ENCODE assay signal across 8 mouse cellular contexts in genomic region chr6:115996171-115996851, GRCm38 (mm10). TPM values are rescaled to one million over a fixed set of nuclear protein-coding genes. Genes with fewer than 3 reads are reported as not detected.
DNase-seq lines count a peak whose midpoint lies in the region; ATAC-seq and TF ChIP-seq lines count a peak whose summit lies in the region.

No protein-coding gene starts in this region.

- TF ChIP-seq CTCF in testis, adult 2 months (IDR thresholded peaks at IDR 0.05; ENCODE audit: control insufficient read depth, insufficient read depth, insufficient replicate concordance, low read depth, low read length): no peak
- TF ChIP-seq CTCF in liver, embryonic 14.5 days (IDR thresholded peaks at IDR 0.05; ENCODE audit: low read depth): peak; percentile 22; the same call in 1 of the 2 replicates
- TF ChIP-seq CTCF in thymus, adult 2 months (IDR thresholded peaks at IDR 0.05; ENCODE audit: borderline replicate concordance, control insufficient read depth, extremely low read depth, insufficient read depth, low read length, poor library complexity): peak; percentile 19; the same call in 1 of the 2 replicates

- no peak overlapping the region for H3K4me2 ChIP-seq in liver, embryonic 14.5 days (ENCODE audit: low read depth)

- H3K27me3 ChIP-seq in testis, adult 2 months (ENCODE audit: control insufficient read depth, insufficient read depth, low read length): peaks cover 2% of the 10 kb centered on the region; the same call in 1 of the 2 replicates
- H3K27me3 ChIP-seq in liver, embryonic 14.5 days (ENCODE audit: control insufficient read depth, insufficient read depth, low read length): peaks cover 35% of the 10 kb centered on the region
- no peaks in the 10 kb centered on the region for H3K27me3 ChIP-seq in thymus, adult 2 months (ENCODE audit: control insufficient read depth, insufficient read depth, low read length)

- H3K27ac ChIP-seq in testis, adult 2 months (ENCODE audit: control insufficient read depth, insufficient read depth, low read depth, low read length): peak overlapping the region; percentile 42
- no peak overlapping the region for H3K27ac ChIP-seq in liver, embryonic 14.5 days
- H3K27ac ChIP-seq in thymus, adult 2 months (ENCODE audit: control insufficient read depth, insufficient read depth, low read length): peak overlapping the region; percentile 82

- no peak overlapping the region for H3K9ac ChIP-seq in liver, embryonic 14.5 days (replicated peaks)

- peak; percentile 86 to 92 for DNase-seq in adrenal gland, adult (ENCODE audit: inconsistent age in 2 of 2, low spot score in 1 of 2)
- no peak for DNase-seq in adrenal gland, postnatal 4 days (ENCODE audit: low spot score in 2 of 2)
- no peak for DNase-seq in testis, postnatal 14 days (ENCODE audit: low spot score)
- peak; percentile 84 for DNase-seq in induced T-regulatory cell, adult 2 months (ENCODE audit: low read depth)
- no peak for DNase-seq in liver, embryonic 14.5 days (ENCODE audit: low read depth in 3 of 3, low spot score in 3 of 3)
- DNase-seq in thymus, adult 2 months: peak; percentile 77
- DNase-seq in right cerebral cortex, postnatal 14 days: no peak

- 8% methylated on average over 6 of the region's 6 CpGs for WGBS in liver, embryonic 14.5 days (ENCODE audit: insufficient replicate concordance)
- 10% methylated on average over 6 of the region's 6 CpGs for WGBS in thymus, adult 2 months

- no peaks in the 10 kb centered on the region for H3K36me3 ChIP-seq in testis, adult 2 months (ENCODE audit: control insufficient read depth, insufficient read depth, low read length)
- no peaks in the 10 kb centered on the region for H3K36me3 ChIP-seq in liver, embryonic 14.5 days (replicated peaks; ENCODE audit: control insufficient read depth, insufficient read depth, low read depth)
- no peaks in the 10 kb centered on the region for H3K36me3 ChIP-seq in thymus, adult 2 months (ENCODE audit: control insufficient read depth, insufficient read depth, low read length)

- no peak for TF ChIP-seq EP300 in liver, embryonic 14.5 days (IDR thresholded peaks at IDR 0.05; ENCODE audit: low read depth)

- peak; percentile 9; the same call in 1 of the 2 replicates for ATAC-seq in liver, embryonic 14.5 days (ENCODE audit: insufficient read depth)

- no peak overlapping the region for H3K4me3 ChIP-seq in testis, adult 2 months (ENCODE audit: control insufficient read depth, low read depth, low read length)
- H3K4me3 ChIP-seq in liver, embryonic 14.5 days (ENCODE audit: insufficient read depth in 1 of 2, low read depth in 2 of 2, low read length in 2 of 2): no peak overlapping the region
- H3K4me3 ChIP-seq in thymus, adult 2 months (ENCODE audit: control insufficient read depth, insufficient read depth, low read length): no peak overlapping the region

- H3K9me3 ChIP-seq in liver, embryonic 14.5 days (ENCODE audit: control insufficient read depth, low read length): no peaks in the 10 kb centered on the region

- H3K4me1 ChIP-seq in testis, adult 2 months (ENCODE audit: control insufficient read depth, insufficient read depth, low read length): peaks cover 15% of the 10 kb centered on the region
- H3K4me1 ChIP-seq in liver, embryonic 14.5 days (replicated peaks; ENCODE audit: control insufficient read depth in 2 of 2, insufficient read depth in 2 of 2, low read length in 1 of 2): 0 out of 4 replicates have a peak, but pooled peaks cover 0 to 1% of the 10 kb centered on the region in 2 experiments
- H3K4me1 ChIP-seq in thymus, adult 2 months (replicated peaks; ENCODE audit: control insufficient read depth, insufficient read depth, low read length): peaks cover 43% of the 10 kb centered on the region

- TF ChIP-seq POLR2A in testis, adult 2 months (IDR thresholded peaks at IDR 0.05; ENCODE audit: control insufficient read depth, low read depth, low read length): no peak
- 0 out of 2 replicates have a peak, but pooled peaks have one; percentile 14 for TF ChIP-seq POLR2A in thymus, adult 2 months (IDR thresholded peaks at IDR 0.05; ENCODE audit: control insufficient read depth, extremely low read depth, insufficient read depth, low read length, poor library complexity)

RNA-seq across cellular contexts. Expression of gene Plxnd1, which starts 1.5 kb away (rescaled TPM):
- 100 to 1,000 TPM; 237 to 271 TPM for total RNA-seq in adrenal gland, postnatal 4 days (2021)
- 5.7 and 6.1 TPM in 2 replicates for polyA plus RNA-seq in testis, adult 2 months (2012; rRNA removed)
- polyA plus RNA-seq in liver, embryonic 14.5 days (2012; rRNA removed): 7.5 and 13.0 TPM in 2 replicates
- polyA plus RNA-seq in liver, embryonic 14.5 days (2014; fragmentation: Nextera tagmentation; extraction: Ambion mirVana): 6.4 and 7.6 TPM in 2 replicates
- polyA plus RNA-seq in thymus, adult 2 months (2012; rRNA removed): 466 and 519 TPM in 2 replicates

RNA-seq across cellular contexts. Expression of gene H1foo, which starts 51.6 kb away (rescaled TPM):
- not detected for total RNA-seq in adrenal gland, postnatal 4 days (2021)
- not detected in 2 replicates for polyA plus RNA-seq in testis, adult 2 months (2012; rRNA removed)
- polyA plus RNA-seq in liver, embryonic 14.5 days (2012; rRNA removed): not detected in 2 replicates
- not detected in 2 replicates for polyA plus RNA-seq in liver, embryonic 14.5 days (2014; fragmentation: Nextera tagmentation; extraction: Ambion mirVana)
- polyA plus RNA-seq in thymus, adult 2 months (2012; rRNA removed): 0.71 and 0.81 TPM in 2 replicates

Comparison
In these comparisons a context has a peak if more than half of its experiments do, and no peak if none do; other contexts are left out.
1. DNase-seq: peak in adrenal gland, adult (2 of 2), induced T-regulatory cell, adult 2 months (single experiment) and thymus, adult 2 months (single experiment); none in adrenal gland, postnatal 4 days (0 of 2), testis, postnatal 14 days (single experiment), liver, embryonic 14.5 days (0 of 3) and right cerebral cortex, postnatal 14 days (single experiment).
2. RNA of gene Plxnd1, which starts 1.5 kb away (polyA plus RNA-seq): 466 to 519 TPM in thymus, adult 2 months; 6.4 to 13.0 TPM in liver, embryonic 14.5 days and 5.7 to 6.1 TPM in testis, adult 2 months; every median in the first group is over 10 times any median in the second.